Mouse (Mus musculus): ENCODE data around the gene Ocel1.

- no peak for TF ChIP-seq CTCF (IDR thresholded peaks at IDR 0.05; ENCODE audit: extremely low read depth, insufficient read depth, low read length)
- no peak for TF ChIP-seq POLR2A (IDR thresholded peaks at IDR 0.05; ENCODE audit: extremely low read depth, insufficient read depth, low read length)
These were observed 48.2 kb upstream of the Ocel1 start for GRCm38 (mm10) chr8:71322939-71323338.

Data from cortical plate, adult 2 months (tissue).